Mouse (Mus musculus) adrenal gland (tissue): ENCODE results near the gene Ugt1a8.

Source experiments
- intact Hi-C: fragments of 180-260 bp; cut with DNase I; formaldehyde crosslinking; loops from one replicate; pipeline ENCODE4 v1.15.1; 2025

Gene Ugt1a8

DNA sequence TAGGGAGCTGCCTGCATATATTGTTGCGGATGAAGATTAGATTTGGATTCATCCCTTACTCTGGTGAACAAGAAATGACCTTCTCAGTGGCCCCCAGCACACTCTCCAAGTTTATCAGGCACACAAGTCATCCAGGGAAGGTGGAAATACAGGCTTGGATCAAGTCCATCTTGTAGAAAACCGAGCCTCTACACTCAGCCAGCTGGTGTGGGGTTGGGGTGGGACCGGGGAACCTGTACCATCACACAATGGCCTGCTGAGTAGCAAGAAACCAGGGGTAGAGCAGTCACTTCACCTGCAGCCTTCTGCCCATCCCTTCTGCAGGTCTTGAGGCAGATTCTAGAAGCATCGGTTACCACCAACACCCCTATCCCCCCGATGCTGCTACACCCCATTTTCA lies 147.0 kb downstream of the Ugt1a8 start:
- intact Hi-C loops, result no loop called here

- intact Hi-C loops, result no loop called here
Measured at GRCm38 (mm10) chr1:88235046-88235893, 147.7 kb downstream of the Ugt1a8 start.

GRCm38 (mm10) chr1:88235894-88236415 lies 148.3 kb downstream of the Ugt1a8 start:
- intact Hi-C loops, result no loop called here

DNA sequence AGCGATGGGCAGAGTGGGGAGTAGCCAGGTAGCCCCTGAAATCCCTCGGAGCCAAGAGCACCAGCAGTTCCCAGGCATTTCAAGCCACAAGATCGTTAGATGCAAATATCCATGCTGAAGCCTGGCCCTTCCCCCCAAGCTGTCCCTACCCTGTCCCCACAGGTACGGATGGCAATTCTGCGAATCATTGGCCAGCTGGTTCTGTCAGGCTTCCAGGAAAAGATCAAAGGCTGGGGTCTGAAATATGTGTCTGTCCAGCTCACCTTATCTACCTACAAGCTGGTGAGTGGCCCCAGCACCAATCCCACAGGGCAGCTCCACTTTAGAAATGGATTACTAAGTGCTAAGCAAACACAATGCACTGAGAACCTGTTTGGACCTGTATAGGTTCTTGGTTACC lies 149.7 kb downstream of the Ugt1a8 start:
- intact Hi-C loops, result no loop called here

GRCm38 (mm10) chr1:88238771-88239170 lies 151.2 kb downstream of the Ugt1a8 start:
- intact Hi-C loops, result no loop called here

- intact Hi-C loops, result no loop called here
Measured at GRCm38 (mm10) chr1:88240072-88240471, 152.5 kb downstream of the Ugt1a8 start.

GRCm38 (mm10) chr1:88240579-88240978 lies 153.0 kb downstream of the Ugt1a8 start:
- intact Hi-C loops, result no loop called here

- intact Hi-C loops, result no loop called here
Measured at GRCm38 (mm10) chr1:88243861-88244260, 156.2 kb downstream of the Ugt1a8 start.

DNA sequence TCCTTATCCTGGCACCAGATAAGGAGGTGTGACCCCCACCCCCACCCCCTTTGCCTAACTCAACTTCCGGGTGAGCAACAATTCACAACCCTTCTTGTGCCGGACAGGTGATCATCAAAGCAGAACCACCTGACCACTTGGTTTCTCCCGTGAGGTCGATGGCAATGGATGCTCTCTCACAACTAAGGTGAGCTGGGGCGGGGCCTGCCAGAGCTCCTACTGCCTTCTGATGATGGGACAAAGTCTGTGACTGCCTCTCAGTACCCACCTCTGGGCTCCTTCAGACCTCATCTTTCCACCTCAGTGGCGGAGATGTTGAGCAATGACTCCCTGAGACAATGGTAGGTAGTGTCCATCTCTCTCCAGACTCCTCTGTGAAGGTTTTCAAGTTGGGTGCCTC lies 158.3 kb downstream of the Ugt1a8 start:
- intact Hi-C loops, result no loop called here

GRCm38 (mm10) chr1:88246386-88246785 lies 158.8 kb downstream of the Ugt1a8 start:
- intact Hi-C loops, result no loop called here

DNA sequence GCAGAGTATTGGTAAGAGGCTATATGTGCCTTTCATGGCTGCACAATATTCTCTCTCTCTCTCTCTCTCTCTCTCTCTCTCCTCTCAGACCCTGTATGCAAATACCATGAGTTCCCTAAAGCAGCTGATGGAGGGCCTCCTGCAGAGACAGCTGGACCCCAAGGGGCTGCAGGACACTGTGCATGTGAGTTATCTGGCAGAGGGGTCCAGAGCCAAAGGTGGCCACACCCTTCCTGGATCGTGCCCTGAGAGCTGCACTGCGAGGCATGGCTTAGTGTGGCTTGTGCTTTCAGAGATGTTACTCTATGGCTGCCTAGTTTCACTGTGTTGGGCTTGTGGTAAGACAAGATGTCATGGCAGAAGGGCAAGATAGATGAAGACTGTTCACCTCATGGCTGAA lies 160.0 kb downstream of the Ugt1a8 start:
- intact Hi-C loops, result no loop called here

- intact Hi-C loops, result no loop called here
Measured at GRCm38 (mm10) chr1:88248658-88249057, 161.0 kb downstream of the Ugt1a8 start.

- intact Hi-C loops, result no loop called here
Measured at GRCm38 (mm10) chr1:88249596-88249995, 162.0 kb downstream of the Ugt1a8 start.

DNA sequence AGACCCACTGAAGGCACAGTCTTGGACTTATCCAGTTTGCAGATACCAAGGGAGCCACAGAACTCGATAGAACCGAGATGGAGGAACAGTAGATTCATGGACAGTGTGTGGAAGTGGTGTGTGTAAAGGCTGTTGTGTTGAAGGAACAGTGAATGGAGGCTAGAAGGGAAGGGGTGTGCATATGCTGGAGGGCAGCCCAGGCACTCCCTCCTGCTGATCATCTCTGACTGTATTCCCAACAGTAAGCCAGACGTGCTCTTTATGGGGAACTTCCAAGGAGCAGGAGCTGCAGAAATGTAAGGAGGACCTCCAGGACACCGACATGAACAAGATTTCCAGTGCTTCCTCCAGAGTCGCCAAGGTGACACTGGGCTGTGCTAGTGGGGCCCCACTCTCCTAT lies 162.4 kb downstream of the Ugt1a8 start:
- intact Hi-C loops, result no loop called here

- intact Hi-C loops, result no loop called here
Measured at GRCm38 (mm10) chr1:88253106-88253505, 165.5 kb downstream of the Ugt1a8 start.

DNA sequence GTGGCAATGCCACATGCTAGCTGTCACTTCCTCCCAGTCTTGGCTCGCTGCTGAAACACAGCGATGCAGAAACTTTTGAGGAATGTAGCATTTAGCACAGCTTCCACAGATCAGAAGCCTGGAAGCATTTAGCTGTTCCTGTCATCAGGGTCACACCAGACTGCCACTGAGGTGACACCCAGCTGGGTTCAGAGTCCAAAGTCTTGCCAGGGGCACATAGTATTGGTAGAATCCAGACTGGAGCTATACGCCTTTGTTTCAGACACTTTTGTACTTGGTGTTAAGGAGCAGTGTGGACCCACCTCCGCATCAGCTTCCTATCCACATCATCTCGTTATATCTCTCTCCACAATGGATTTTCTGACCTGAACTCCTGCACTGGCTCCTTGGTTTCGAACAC lies 165.9 kb downstream of the Ugt1a8 start:
- intact Hi-C loops, result no loop called here

DNA sequence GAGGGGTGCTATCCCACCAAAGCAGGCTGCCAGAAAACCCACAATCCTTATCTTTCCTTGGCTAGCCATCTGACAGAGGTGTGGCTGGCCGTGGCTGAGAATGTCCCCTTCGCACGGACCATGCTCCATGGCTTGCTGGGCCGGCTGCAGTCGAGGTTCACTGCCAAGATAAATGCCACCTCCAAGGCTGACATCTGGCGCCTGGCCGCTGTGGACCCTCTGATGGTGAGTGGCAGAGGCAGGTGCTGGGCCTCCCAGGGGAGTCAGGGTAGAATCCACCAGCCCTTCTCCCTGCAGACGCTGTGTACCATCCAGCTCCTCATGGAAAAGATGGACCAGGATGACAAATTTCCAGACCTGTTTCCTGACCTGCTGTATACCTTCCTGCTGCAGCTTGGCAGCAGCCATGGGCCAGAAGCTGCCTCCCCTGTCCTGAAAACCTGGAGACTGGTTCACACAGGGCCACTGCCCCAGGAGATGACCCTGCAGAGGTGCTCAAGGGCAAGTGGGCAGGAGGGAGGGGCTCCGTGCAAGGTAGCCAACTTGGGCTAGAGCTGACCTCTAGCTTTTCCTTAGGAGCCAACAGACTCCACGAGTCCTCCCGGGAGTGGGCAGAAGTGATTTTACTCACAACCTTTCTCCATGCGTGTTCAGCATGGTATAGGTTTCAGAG lies 167.3 kb downstream of the Ugt1a8 start:
- intact Hi-C loops, result no loop called here

DNA sequence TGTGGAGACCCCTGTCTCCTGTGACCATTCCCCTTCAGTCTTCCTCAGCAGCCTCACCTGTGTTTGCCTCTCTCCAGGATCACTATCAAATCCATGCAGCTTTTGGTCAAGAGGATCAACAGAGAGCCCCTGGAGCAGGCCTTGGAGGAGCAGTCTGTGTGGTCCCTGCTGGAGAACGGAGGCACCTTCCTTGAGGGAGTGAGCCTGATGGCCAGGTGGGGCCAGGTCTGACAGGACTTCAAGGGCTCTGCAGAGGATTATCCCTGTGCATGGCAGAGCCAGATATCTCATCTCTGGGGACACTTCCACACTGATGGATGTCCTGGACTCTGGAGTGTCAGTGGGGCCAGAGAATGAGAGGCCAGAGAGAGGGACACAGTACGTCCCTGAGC lies 167.8 kb downstream of the Ugt1a8 start:
- intact Hi-C loops, result no loop called here

DNA sequence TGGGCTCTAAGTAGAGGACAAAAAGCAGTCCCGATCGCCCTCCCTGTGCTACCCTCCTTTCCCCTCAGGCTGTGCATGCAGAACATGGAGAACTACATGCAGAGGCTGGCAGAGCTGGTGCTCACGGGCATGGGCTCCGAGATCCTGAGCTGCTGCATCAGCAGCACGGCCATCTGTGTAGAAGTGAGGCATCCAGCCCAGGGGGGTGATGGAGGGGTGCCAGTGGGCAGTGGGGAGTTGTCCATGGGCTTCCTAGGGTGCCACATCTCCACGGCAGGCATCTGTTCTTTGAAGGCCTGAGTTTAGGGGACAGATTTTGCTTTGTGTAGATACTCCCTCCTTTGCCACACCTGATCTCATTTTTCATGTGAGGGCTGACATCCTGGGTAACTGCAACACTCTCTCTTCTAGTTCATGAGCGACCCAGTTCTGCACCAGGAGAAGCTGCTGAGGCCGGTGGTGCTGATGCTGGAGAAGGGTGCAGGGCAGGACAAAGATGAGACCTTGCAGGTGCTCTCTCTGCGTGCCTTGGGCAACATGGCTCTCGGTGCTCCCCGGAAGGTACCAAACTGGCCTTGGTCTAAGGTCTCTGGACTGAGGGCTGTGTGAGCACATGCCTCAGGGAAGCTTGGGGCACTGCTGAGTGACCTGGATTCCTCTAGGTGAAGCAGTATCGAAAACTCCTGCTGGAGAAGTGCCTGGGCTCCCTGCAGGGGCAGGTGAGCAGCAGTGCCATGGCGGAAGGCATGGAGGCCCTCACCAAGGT lies 168.6 kb downstream of the Ugt1a8 start:
- intact Hi-C loops, result no loop called here

DNA sequence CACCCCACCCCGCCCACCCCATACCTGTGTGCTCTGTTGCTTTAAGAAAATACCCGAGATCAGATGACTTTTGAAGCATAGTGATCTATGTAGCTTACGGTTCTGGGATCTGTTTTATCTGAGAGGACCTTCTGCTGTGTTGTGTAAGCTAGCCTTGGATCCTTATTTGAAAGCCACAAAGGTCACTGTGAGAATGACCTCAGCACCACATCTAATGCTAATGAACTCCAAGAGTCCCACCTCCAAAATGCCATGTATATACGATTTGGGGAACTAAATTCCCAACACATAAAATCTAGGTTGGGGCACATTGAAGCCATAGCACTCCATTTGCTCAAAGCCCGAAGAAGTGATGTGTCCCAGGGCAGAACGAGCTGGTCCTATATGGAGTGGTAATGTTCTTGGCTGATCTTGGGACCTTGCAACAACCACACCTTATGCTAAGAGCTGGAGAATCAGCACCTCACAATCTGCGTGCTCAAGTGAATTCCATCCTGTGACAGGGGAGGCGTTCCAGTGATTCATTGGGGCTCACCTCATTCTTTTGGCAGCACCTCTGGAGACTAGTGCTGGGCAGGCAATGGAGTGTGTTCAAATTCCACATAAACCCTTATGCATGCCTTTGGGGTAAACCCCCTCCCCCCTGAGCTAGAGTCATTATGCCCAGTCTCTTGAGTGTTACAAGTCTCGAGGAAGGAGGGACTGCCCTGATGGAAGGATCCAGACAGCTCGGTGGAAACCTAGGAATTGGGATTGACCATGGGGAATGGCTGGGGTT lies 169.5 kb downstream of the Ugt1a8 start:
- intact Hi-C loops, result no loop called here

DNA sequence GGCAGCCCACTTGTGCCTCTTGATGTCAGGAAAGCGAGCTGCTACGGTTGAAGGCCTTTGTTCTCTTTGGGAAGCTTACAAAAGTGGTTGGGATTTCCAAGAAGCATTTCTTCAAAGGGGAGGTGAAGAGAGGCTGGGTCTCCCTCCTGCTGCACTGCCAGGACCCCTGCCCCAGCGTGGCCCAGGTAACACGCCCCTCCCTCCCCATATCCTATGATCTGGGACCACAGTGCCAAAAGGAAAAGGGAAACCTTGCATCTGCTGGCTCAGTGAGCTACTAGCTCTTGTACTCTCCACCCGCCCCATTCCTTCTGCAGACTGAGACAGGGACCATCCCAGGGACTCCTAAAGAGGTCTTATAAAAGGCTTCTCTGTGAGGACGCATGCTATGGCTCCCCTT lies 170.1 kb downstream of the Ugt1a8 start:
- intact Hi-C loops, result no loop called here
